Mouse (Mus musculus): Measurements from ENCODE around the gene Gid4. TPM values are rescaled to one million over a fixed set of nuclear protein-coding genes. Genes with fewer than 3 reads are reported as not detected.
"Not testable (repeated sequence)": the region's sequence is repeated elsewhere in the genome, so short reads cannot be mapped to it uniquely, and the experiment has no call there.

Gid4 gene
- polyA plus RNA-seq, 1 experiment from 2014 or later: 27.8 TPM

DNA sequence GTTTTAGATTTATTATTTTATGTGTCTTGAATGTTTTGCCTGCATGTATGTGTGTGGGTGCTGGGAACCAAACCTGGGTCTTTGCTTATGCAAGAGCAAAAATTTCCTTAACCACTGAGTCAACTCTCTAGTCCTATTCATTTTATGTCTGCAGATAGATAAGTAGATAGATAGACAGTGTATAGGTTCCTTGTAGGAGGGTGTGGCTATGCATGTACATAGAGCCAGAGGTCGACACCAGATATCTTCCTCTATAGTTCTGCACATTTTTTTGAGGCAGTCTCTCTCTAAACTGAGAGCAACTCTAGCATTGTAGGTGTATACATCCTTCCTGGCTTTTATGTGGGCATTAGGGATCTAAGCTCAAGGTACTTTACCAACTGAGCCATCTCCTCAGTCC, 18.2 kb downstream of the Gid4 start:
- Histone ChIP-seq H3K9me3 (no peaks in the 10 kb centered on the region), H3K4me2 (replicated peaks) (no peak overlapping the region), H3K36me3 (peaks cover 61% of the 10 kb centered on the region), H3K4me1 (no peaks in the 10 kb centered on the region), H3K9ac (replicated peaks) (no peak overlapping the region), H3K27ac (replicated peaks) (no peak overlapping the region), H3K4me3 (no peak overlapping the region), H3K27me3 (no peaks in the 10 kb centered on the region)
- no peak for ATAC-seq (replicated peaks)
- 94% methylated on average over 1 of the region's 1 CpGs for WGBS

DNA sequence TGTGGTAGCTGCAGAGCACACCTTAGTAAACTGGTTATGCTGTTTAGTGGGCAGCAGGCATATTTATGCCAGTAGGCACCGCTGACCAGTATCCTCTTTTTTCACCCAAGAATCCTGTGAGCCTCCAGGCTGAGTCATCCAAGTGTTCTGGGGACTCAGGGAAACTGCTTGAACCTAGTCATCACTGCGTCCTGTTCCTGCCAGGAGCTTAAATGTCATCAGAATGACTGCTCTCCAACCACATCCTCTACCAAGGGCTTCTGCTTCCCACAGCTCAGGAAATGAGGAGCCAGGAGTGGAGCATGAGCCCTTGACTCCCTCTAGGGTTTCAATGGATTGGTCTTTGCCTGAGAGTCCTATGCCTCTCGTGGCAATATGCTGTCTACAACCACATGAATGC, 19.7 kb downstream of the Gid4 start:
- Histone ChIP-seq H3K4me2 (replicated peaks) (no peak overlapping the region), H3K27ac (replicated peaks) (no peak overlapping the region), H3K9ac (replicated peaks) (no peak overlapping the region), H3K4me3 (no peak overlapping the region), H3K27me3 (no peaks in the 10 kb centered on the region), H3K36me3 (peaks cover 66% of the 10 kb centered on the region), H3K9me3 (no peaks in the 10 kb centered on the region), H3K4me1 (no peaks in the 10 kb centered on the region)
- WGBS: 92% methylated on average over 3 of the region's 3 CpGs
- ATAC-seq (replicated peaks): no peak

DNA sequence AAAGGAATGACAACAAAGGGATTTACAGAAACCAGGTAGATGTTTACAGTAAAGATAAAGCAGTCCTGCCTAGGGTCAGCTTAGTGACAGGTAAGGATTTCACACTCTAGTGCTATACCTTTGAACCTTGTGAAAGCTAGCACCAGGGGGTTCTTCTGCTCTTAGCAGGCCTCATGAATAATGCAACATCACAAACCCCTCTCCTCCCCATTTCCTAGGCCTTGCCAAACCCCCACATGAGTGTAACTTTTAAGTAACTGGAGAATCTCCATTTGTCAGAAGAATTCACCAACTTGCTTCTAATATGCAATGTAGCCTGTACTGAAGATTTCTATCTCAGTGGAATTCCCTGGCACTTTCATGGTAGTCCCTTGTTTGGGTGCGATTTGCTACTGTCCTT, 22.7 kb downstream of the Gid4 start:
- H3K36me3 ChIP-seq: peaks cover 74% of the 10 kb centered on the region
- H3K4me3 ChIP-seq; H3K9me3 ChIP-seq; H3K27me3 ChIP-seq; H3K9ac ChIP-seq (replicated peaks); H3K4me1 ChIP-seq; H3K27ac ChIP-seq (replicated peaks); H3K4me2 ChIP-seq (replicated peaks); ATAC-seq (replicated peaks): not testable (repeated sequence)
- WGBS: 26% methylated on average over 1 of the region's 1 CpGs

DNA sequence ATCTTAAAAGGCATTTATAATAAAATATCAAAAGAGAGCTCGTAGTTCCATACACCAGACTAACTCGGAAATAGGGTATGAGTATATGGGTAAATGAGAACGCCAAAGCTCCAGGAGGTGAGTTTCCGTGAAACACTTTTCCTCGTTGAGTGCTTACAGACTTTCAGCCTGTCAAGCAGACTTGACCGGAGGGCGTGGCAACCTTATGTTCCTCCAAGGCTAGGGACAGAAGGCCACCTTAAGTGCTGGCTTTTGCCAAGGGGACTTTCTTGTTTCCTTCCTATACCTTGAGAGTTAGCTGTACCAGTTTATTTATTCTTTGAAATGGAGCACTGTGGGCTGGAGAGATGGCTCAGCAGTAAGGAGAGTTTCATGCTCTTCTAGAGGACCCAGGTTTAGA, 23.2 kb downstream of the Gid4 start:
- Histone ChIP-seq H3K36me3 (peaks cover 69% of the 10 kb centered on the region), H3K4me1 (no peaks in the 10 kb centered on the region), H3K4me2 (replicated peaks) (no peak overlapping the region), H3K27me3 (no peaks in the 10 kb centered on the region), H3K27ac (replicated peaks) (no peak overlapping the region), H3K4me3 (no peak overlapping the region), H3K9me3 (no peaks in the 10 kb centered on the region), H3K9ac (replicated peaks) (no peak overlapping the region)
- ATAC-seq (replicated peaks): no peak
- 46% methylated on average over 7 of the region's 7 CpGs for WGBS

DNA sequence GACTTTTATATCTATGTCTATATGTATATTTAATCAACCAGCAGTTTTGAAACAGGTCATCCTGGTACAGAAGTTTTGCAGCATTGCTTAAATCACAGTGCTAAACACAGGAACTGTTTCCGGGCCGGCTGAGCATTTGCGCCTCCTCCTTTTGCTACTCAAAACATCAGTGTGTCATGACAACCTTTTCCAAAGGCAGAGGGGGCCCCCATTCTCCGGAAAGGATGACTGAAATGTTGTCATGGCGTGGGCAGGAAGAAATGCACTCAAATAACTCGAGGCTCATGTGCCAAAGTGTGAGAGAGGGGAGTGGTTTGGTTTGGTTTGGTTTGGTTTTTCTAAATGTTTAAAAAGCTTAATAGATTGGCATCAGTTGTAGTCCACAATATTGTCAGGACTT, 26.0 kb downstream of the Gid4 start:
- H3K4me3 ChIP-seq: no peak overlapping the region
- H3K36me3 ChIP-seq: peaks cover 49% of the 10 kb centered on the region
- WGBS: 85% methylated on average over 6 of the region's 6 CpGs
- H3K9me3 ChIP-seq: no peaks in the 10 kb centered on the region
- H3K27me3 ChIP-seq: no peaks in the 10 kb centered on the region
- H3K9ac ChIP-seq (replicated peaks): no peak overlapping the region
- no peak overlapping the region for H3K27ac ChIP-seq (replicated peaks)
- no peak for ATAC-seq (replicated peaks)
- no peaks in the 10 kb centered on the region for H3K4me1 ChIP-seq
- no peak overlapping the region for H3K4me2 ChIP-seq (replicated peaks)

DNA sequence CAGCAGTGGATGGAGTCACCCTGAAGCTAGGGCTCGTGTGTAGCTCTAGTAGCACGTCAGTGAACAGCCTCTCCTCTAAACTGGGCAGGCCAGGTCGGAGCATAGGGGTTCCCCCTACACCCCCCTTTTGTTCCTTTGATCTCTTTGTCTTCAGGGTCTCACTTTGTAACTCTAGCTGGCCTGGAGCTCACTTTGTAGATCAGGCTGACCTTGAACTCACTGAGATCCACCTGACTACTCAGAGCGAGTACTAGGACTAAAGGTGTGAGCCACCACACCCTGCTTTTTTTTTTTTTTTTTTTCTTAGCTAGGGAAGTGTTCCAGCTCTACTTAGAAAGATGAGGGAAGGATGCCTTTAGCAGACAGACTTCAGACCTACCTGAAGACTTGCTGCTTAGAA, 27.1 kb downstream of the Gid4 start:
- Histone ChIP-seq H3K9ac (replicated peaks) (no peak overlapping the region), H3K36me3 (peaks cover 40% of the 10 kb centered on the region), H3K27me3 (no peaks in the 10 kb centered on the region), H3K9me3 (no peaks in the 10 kb centered on the region), H3K4me2 (replicated peaks) (no peak overlapping the region), H3K4me3 (no peak overlapping the region), H3K4me1 (no peaks in the 10 kb centered on the region), H3K27ac (replicated peaks) (no peak overlapping the region)
- no peak for ATAC-seq (replicated peaks)
- WGBS: 78% methylated on average over 4 of the region's 4 CpGs

DNA sequence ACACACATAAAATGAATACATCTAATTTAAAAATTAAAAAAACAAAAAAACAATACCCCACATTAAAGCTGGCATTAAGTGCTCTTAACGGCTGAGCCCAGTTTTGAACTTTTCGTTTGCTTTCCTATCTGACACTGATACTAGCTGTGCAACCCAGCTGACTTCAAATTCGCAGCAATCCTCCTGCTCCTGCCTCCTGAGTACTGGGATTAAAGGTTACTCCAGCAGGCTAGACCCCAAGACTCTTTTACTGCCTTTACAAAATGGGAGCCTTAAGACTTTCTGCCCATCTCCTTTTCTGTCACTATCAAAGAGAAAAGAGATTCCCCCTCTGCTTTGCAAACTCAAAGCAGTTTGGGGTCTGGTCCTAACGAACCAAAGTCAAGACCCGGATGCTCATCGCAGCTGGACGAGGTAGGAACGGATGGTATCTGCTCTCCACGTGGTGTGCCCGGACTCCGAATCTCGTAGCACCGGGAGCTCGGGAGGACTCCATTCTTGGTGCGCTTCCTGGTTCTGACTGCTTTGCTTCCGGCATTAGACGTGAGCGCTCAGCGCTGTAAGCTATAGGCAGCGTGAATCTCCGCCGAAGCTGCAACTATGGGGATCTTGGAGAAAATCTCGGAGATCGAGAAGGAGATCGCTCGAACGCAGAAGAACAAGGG, 37.3 kb downstream of the Gid4 start, which contains the start of gene Drg2:
TSS of gene Drg2 (plus strand) at position 512 of the 665 bp plus-strand sequence.
- 4% methylated on average over 27 of the region's 27 CpGs for WGBS
- H3K27ac ChIP-seq (replicated peaks): peak within 1 kb of the TSS; percentile 53

DNA sequence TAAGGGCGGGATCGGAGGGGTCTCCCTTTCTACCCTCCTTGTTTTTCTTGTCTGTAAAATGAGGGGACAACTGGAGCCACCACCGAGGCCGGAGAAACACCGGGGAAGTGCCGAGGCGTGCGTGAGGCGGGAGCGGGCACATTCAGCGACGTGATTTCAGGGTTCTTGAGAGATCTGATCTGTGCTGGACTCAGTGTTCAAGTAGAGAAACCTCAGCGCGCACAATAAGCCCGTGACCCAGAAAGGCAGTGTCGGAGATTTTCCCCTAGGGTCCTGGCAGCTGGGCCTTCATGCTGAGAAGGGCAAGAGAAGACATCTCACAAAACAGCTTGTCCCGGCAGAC, 37.8 kb downstream of the Gid4 start:
- H3K9ac ChIP-seq (replicated peaks): peak overlapping the region; percentile 54

More for the DNA sequence above, 37.3 kb downstream of the Gid4 start, which contains the start of gene Drg2:
- H3K9ac ChIP-seq (replicated peaks): peak within 1 kb of the TSS; percentile 54
- H3K4me1 ChIP-seq: peaks cover 18% of the 10 kb centered on the region
- no peaks in the 10 kb centered on the region for H3K9me3 ChIP-seq
- peak within 1 kb of the TSS; percentile 51 for H3K4me3 ChIP-seq
- peaks cover 27% of the 10 kb centered on the region for H3K36me3 ChIP-seq
- peak; percentile 96 for ATAC-seq (replicated peaks)
- no peaks in the 10 kb centered on the region for H3K27me3 ChIP-seq
- peak within 1 kb of the TSS; percentile 58 for H3K4me2 ChIP-seq (replicated peaks)

DNA sequence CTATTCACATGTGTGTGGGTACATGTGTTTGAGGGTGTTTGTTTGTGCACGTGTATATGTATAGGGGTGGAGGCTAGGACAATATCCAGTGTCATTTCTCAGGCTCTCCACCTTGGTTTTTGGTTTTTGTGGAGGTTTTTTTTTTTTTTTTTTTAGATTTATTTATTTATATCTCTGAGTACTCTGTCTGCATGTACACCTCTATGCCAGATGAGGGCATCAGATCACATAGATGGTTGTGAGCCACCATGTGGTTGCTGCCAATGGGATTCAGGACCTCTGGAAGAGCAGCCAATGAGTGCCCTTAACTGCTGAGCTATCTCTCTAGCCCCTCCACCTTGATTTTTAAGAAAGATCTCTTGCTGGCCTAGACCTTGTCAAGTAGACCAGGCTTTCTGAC, 41.0 kb downstream of the Gid4 start:
- Histone ChIP-seq H3K36me3 (peaks cover 64% of the 10 kb centered on the region), H3K27me3 (no peaks in the 10 kb centered on the region), H3K4me3 (no peak overlapping the region), H3K27ac (replicated peaks) (no peak overlapping the region), H3K4me2 (replicated peaks) (no peak overlapping the region), H3K9ac (replicated peaks) (no peak overlapping the region), H3K9me3 (no peaks in the 10 kb centered on the region), H3K4me1 (peaks cover 18% of the 10 kb centered on the region)
- WGBS: 94% methylated on average over 1 of the region's 1 CpGs
- no peak for ATAC-seq (replicated peaks)

More for the DNA sequence above, 37.8 kb downstream of the Gid4 start:
- Histone ChIP-seq H3K36me3 (peaks cover 32% of the 10 kb centered on the region), H3K27me3 (no peaks in the 10 kb centered on the region), H3K9me3 (no peaks in the 10 kb centered on the region), H3K4me1 (peaks cover 18% of the 10 kb centered on the region), H3K4me3 (peak overlapping the region; percentile 51), H3K4me2 (replicated peaks) (peak overlapping the region; percentile 58), H3K27ac (replicated peaks) (peak overlapping the region; percentile 53)
- no peak; the same call in 1 of the 2 replicates for ATAC-seq (replicated peaks)
- WGBS: under 1% methylated on average over 17 of the region's 17 CpGs

DNA sequence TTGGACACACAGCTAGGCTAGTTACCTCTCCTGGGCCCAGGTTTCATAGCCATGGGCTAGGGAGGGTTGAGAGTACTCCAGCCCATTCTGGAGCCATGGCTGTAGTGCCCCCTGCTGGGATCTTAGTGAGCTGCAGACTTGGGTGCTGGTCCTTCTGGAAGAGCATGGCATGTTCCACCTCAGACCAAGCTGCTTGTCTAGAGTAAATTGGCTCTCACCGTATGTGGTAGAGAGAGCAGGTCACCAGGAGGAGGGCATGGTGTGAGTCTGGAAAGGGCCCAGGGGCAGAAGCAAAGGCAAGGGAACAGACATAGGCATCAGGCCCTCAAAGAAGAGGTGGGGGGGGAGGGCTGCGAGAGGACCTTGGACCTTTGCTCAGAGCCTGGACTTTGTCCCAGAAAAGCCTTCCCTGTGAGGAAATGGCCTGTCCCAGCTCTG, 49.0 kb downstream of the Gid4 start:
- 93% methylated on average over 2 of the region's 2 CpGs for WGBS
- Histone ChIP-seq H3K27me3 (no peaks in the 10 kb centered on the region), H3K36me3 (peaks cover 83% of the 10 kb centered on the region), H3K9me3 (no peaks in the 10 kb centered on the region), H3K4me1 (no peaks in the 10 kb centered on the region), H3K4me2 (replicated peaks) (no peak overlapping the region), H3K4me3 (no peak overlapping the region), H3K27ac (replicated peaks) (no peak overlapping the region), H3K9ac (replicated peaks) (no peak overlapping the region)
- no peak for ATAC-seq (replicated peaks)

DNA sequence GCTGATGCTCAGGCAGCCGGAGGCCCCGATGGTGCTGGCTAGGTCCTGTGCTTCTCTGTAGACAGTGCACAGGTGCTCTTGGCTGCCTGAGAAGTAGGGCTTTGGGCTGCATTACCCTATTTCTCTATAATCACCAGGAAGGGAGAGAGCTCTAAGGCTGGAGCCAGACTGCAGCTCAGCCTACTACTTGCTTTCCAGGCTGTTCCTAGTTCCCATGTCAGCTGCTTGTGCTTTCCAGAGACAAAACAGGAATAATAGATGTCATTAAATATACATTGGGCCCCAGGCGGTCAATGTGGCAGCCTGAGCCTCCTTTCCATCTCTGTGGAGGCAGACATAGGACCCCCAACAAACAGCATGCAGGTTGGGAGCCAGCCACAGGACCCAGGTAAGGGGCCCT, 52.1 kb downstream of the Gid4 start, which contains the start of gene Myo15:
TSS of gene Myo15 (plus strand) at position 301 of the 400 bp plus-strand sequence.
- H3K4me3 ChIP-seq: no peak within 1 kb of the TSS
- no peaks in the 10 kb centered on the region for H3K4me1 ChIP-seq
- H3K9ac ChIP-seq (replicated peaks): no peak within 1 kb of the TSS
- peaks cover 54% of the 10 kb centered on the region for H3K36me3 ChIP-seq
- H3K27ac ChIP-seq (replicated peaks): no peak within 1 kb of the TSS
- no peak for ATAC-seq (replicated peaks)
- no peaks in the 10 kb centered on the region for H3K27me3 ChIP-seq
- WGBS: 88% methylated on average over 3 of the region's 3 CpGs
- no peaks in the 10 kb centered on the region for H3K9me3 ChIP-seq
- H3K4me2 ChIP-seq (replicated peaks): no peak within 1 kb of the TSS

DNA sequence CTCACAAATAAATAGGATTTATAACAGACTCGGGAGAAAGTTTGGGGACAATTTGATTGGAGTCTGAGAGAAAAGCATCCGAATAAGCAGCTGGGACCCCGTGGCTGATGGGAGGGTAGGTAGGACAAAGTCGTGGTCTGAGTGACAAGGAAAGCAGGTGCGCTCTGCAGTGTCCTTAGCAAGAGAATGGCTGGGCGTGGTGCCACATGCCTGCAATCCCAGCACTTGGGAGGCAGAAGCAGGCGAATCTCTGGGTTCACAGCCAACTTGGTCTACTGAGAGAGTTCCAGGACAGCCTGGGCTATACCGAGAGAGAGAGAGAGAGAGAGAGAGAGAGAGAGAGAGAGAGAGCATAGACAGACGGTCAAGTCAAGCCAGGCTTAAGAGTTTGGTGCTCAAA, 53.8 kb downstream of the Gid4 start:
- no peak for ATAC-seq (replicated peaks)
- Histone ChIP-seq H3K4me1 (no peaks in the 10 kb centered on the region), H3K27ac (replicated peaks) (no peak overlapping the region), H3K9me3 (no peaks in the 10 kb centered on the region), H3K9ac (replicated peaks) (no peak overlapping the region), H3K4me2 (replicated peaks) (no peak overlapping the region), H3K27me3 (no peaks in the 10 kb centered on the region), H3K4me3 (no peak overlapping the region), H3K36me3 (peaks cover 40% of the 10 kb centered on the region)
- WGBS: 87% methylated on average over 9 of the region's 9 CpGs

DNA sequence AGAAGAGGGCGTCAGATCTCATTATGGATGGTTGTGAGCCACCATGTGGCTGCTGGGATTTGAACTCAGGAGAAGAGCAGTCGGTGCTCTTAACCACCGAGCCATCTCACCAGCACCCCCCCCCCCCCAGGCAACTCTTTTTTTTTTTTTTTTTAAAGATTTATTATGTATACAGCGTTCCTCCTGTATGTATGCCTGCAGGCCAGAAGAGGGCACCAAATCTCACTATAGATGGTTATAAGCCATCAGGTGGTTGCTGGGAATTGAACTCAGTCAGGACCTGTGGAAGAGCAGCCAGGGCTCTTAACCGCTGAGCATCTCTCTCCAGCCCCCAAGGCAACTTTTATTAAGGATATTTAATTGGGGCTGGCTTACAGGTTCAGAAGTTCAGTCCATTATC, 57.6 kb downstream of the Gid4 start:
- Histone ChIP-seq H3K9ac (replicated peaks) (no peak overlapping the region), H3K27ac (replicated peaks) (no peak overlapping the region), H3K27me3 (no peaks in the 10 kb centered on the region), H3K4me1 (no peaks in the 10 kb centered on the region), H3K4me2 (replicated peaks) (no peak overlapping the region), H3K9me3 (no peaks in the 10 kb centered on the region), H3K4me3 (no peak overlapping the region), H3K36me3 (peaks cover 6% of the 10 kb centered on the region; the same call in 1 of the 2 replicates)
- 88% methylated on average over 5 of the region's 5 CpGs for WGBS
- no peak for ATAC-seq (replicated peaks)

Measured in forebrain, embryonic 15.5 days (tissue).